Mouse (Mus musculus) left cerebral cortex, adult 18-20 months (tissue): Measurements from ENCODE around the gene Nox3. TPM values are rescaled to one million over a fixed set of nuclear protein-coding genes. Genes with fewer than 3 reads are reported as not detected.
A peak's percentile ranks its signal among the peaks of the same experiment; 100 is the strongest.

Experiments
- DNase-seq, 2 experiments: peaks; one replicate each; pipeline ENCODE4 v3.0.0; 2021 to 2022; ENCODE audit warnings: low spot score in 2 of 2, mixed read lengths in 1 of 2
- total RNA-seq, 2 experiments: library from RNA; stranded (reverse); gene quantifications; 2 replicates each; pipeline ENCODE4 v1.2.3; 2021

Gene Nox3
- total RNA-seq, 2 experiments from 2014 or later = 0.19 TPM; not detected in 1

DNA sequence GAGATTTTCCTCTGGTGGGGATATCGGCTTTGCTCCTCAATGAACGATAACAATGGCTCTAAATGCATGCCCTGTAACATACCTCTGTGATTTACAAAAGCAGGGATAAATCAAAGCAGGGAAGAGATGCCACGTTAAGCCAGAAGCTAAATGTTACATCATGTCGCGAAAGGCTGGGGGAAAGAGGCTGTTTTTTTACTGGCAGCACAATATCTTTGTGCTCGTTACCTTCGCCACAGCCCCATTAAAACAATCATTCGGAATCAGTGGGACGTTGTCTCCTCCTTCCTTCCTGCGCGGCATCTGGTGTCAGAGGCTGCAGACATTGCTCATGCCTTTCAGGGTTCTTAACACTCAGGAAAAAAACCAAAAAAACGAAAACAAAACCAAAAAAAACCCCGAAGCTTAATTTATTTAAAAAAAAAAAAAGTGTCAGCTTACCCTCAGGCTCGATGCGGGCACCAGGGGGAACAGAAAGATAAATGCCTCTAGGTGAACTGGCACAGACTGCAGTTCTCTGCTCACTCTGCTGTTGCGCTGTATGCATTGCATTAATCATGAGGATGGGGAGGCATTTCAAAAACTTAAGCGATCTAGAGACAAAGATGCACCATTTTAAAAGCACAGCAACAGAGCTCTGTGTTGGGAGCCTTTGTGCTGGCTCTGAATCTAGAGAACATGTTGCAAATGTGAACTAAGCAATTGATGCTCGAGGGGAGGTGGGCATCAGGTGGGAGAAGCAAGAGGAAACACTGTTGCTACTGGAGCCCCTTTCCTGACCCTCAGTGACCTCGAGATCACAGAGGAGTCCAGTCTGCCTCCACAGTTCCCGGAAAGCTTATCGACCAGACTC, 84.9 kb downstream of the Nox3 start:
- peak; percentile 8 to 22 for DNase-seq

DNA sequence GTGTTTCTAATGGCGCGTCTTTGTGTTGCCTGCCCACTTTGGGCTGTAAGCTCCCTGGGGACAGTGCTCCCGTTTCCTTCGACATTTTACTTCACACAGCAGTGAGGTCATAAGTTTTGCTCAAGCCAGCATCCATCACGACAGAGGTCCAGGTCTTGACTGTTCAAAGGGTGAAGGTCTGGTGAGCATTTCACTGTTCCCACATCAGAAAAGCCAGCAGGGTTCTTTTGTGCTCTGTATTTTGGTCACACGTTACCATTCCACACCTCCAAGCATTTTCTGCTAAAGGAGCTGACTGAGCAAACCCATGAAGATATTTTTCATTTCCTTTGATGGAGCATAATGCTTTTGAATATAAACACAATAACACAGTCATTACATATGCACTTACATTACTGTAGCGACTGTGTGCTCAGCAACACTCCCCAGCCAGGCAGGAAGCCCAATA, 85.7 kb downstream of the Nox3 start:
- no peak for DNase-seq

GRCm38 (mm10) chr17:3602954-3603672, 92.9 kb downstream of the Nox3 start:
- peak in 1 of 2 experiments; percentile 5 for DNase-seq

DNA sequence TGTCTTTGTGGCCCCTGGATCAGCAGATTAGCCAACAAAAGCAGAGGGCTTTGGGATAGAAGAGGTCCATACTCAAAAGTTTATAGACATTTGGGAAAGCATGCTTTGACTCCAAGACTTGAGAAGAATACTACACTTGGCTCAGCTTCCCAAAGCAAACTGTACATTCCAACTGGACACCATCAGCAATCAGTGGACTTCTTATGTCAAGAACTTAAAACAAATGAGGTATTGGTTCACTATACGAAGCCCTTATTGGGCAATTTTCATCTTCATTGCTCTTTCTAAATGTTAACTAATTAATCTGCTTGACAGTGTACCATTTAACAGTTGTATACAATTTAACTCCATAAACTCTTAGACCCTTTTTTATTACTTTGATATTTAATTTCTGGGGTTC, 97.7 kb downstream of the Nox3 start:
- DNase-seq = no peak

DNA sequence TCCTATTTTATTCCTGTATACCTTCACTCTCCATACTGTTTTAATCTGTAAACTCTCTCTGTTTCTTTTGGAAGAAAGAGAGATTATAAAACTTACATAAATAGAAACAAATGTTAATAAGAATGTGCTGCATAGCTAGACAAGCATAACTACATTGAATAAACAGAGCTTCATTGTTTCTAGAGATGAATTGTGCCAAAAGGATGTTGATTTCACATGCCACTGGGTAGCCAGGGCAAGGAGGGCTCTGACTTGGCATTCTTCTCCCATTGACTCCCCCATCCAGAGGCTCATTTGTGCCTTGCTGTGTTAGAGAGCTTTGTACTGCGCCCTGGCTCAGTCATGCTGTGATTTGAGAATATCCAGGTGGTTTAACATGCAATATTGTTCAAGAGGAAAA, 98.2 kb downstream of the Nox3 start:
- no peak for DNase-seq

DNA sequence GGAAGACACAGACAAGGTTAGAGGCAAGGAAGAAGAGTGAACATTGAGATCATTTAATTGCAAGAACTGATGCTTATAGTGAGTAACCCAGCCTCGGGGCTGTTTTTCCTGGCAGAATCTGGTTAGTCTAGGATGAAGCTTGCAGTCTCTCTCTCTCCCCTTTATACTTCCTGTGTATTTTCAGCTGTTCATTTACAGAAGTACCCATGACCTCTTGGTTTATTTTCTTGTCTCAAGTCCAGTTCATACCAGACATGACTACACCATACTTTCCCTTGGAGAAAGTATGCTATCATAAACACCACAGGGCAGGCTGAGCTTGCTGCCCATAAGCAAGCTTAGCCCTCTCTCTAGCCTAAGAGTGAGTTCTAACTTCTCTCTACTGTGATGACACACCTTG, 98.9 kb downstream of the Nox3 start:
- no peak for DNase-seq

Other genes starting within 250 kb of the Nox3 start
- 1 to 10 TPM in 1 of 2 experiments, not detected in 1; 1.5 TPM for gene Cldn20, start 163.7 kb downstream of the Nox3 start, total RNA-seq
- 1 to 10 TPM; 6.2 to 7.6 TPM for gene Tfb1m, start 138.5 kb downstream of the Nox3 start, total RNA-seq